ENCODE assay signal across 9 mouse cellular contexts in genomic region chr3:152757464-152758393, GRCm38 (mm10). TPM values are rescaled to one million over a fixed set of nuclear protein-coding genes. Genes with fewer than 3 reads are reported as not detected.
DNase-seq lines count a peak whose midpoint lies in the region; ATAC-seq and TF ChIP-seq lines count a peak whose summit lies in the region.
"Had no signal": no experiment of that assay in that cellular context is flagged by ENCODE, and none has a peak within 500 bp of the region (broad histone marks: within the 10 kb centered on the region; RNA-seq: fewer than 3 reads in every experiment).

No protein-coding gene starts in this region.

- peak overlapping the region; percentile 88 for H3K27ac ChIP-seq in heart, embryonic 11.5 days (ENCODE audit: low read depth, low read length)
- peak overlapping the region; percentile 2; the same call in 1 of the 2 replicates for H3K27ac ChIP-seq in forebrain, embryonic 14.5 days (ENCODE audit: low read depth, low read length)
- peak overlapping the region; percentile 72 for H3K27ac ChIP-seq in liver, embryonic 11.5 days (ENCODE audit: low read depth, low read length)

- H3K4me3 ChIP-seq in heart, embryonic 11.5 days (ENCODE audit: low read depth, low read length): no peak overlapping the region
- H3K4me3 ChIP-seq in G1E (ENCODE audit: low read depth, low read length): peak overlapping the region; percentile 33; the same call in 1 of the 2 replicates
- no peak overlapping the region for H3K4me3 ChIP-seq in forebrain, embryonic 14.5 days (ENCODE audit: low read depth, low read length)
- H3K4me3 ChIP-seq in liver, embryonic 11.5 days (ENCODE audit: low read depth, low read length): no peak overlapping the region

- peaks cover 24% of the 10 kb centered on the region for H3K4me1 ChIP-seq in heart, embryonic 11.5 days (ENCODE audit: control insufficient read depth, insufficient read depth, low read length)
- peaks cover 83% of the 10 kb centered on the region for H3K4me1 ChIP-seq in G1E (ENCODE audit: insufficient read depth, low read depth, low read length)
- H3K4me1 ChIP-seq in forebrain, embryonic 14.5 days (ENCODE audit: control insufficient read depth, insufficient read depth, low read length): peaks cover 14% of the 10 kb centered on the region
- peaks cover 48% of the 10 kb centered on the region for H3K4me1 ChIP-seq in liver, embryonic 11.5 days (replicated peaks; ENCODE audit: control insufficient read depth, insufficient read depth, low read length)

- intact Hi-C loops in heart, postnatal 36 days (cut with DNase I): no loop called here

- DNase-seq in heart, postnatal 36 days: no peak
- DNase-seq in G1E (ENCODE audit: low spot score): peak; percentile 33
- no peak for DNase-seq in forebrain, embryonic 14.5 days (ENCODE audit: low spot score)
- no peak for DNase-seq in liver, embryonic 11.5 days (ENCODE audit: low spot score)
- no peak for DNase-seq in gastrocnemius, adult 18-20 months (ENCODE audit: low spot score)
- DNase-seq in adrenal gland, postnatal 14 days: no peak
- no peak for DNase-seq in ovary, adult 18-20 months (ENCODE audit: low spot score)
- DNase-seq: B cell, adult 2 months had no signal

- peak overlapping the region; percentile 49; the same call in 1 of the 2 replicates for H3K9ac ChIP-seq in heart, embryonic 11.5 days (ENCODE audit: low read depth, low read length)
- H3K9ac ChIP-seq in forebrain, embryonic 14.5 days (ENCODE audit: low read length): no peak overlapping the region; the same call in 1 of the 2 replicates
- peak overlapping the region; percentile 20 for H3K9ac ChIP-seq in liver, embryonic 11.5 days (ENCODE audit: low read depth, low read length)

- no peak for TF ChIP-seq CTCF in G1E (IDR thresholded peaks at IDR 0.05; ENCODE audit: low read depth, low read length)

- ATAC-seq in heart, embryonic 11.5 days (replicated peaks; ENCODE audit: insufficient number of reproducible peaks, low FRiP score, low TSS enrichment): peak; percentile 95
- peak; percentile 85 for ATAC-seq in G1E (ENCODE audit: extremely low read depth, insufficient number of reproducible peaks, low FRiP score, poor library complexity, severe bottlenecking)
- 0 out of 2 replicates have a peak, but pooled peaks have one; percentile 4 for ATAC-seq in forebrain, embryonic 14.5 days
- ATAC-seq in liver, embryonic 11.5 days (replicated peaks; ENCODE audit: low FRiP score): peak; percentile 97

- peak overlapping the region; percentile 24 for H3K4me2 ChIP-seq in heart, embryonic 11.5 days
- H3K4me2 ChIP-seq in forebrain, embryonic 14.5 days (ENCODE audit: low read length): no peak overlapping the region
- H3K4me2 ChIP-seq in liver, embryonic 11.5 days: peak overlapping the region; percentile 35

- no peaks in the 10 kb centered on the region for H3K36me3 ChIP-seq in heart, embryonic 11.5 days (ENCODE audit: control insufficient read depth, insufficient read depth, low read length)
- peaks cover 41% of the 10 kb centered on the region for H3K36me3 ChIP-seq in G1E (replicated peaks)
- no peaks in the 10 kb centered on the region for H3K36me3 ChIP-seq in forebrain, embryonic 14.5 days (ENCODE audit: control insufficient read depth, insufficient read depth, low read length)
- no peaks in the 10 kb centered on the region for H3K36me3 ChIP-seq in liver, embryonic 11.5 days (ENCODE audit: control insufficient read depth, insufficient read depth, low read length)

- no peaks in the 10 kb centered on the region for H3K27me3 ChIP-seq in heart, embryonic 11.5 days (ENCODE audit: control insufficient read depth, insufficient read depth, low read length)
- no peaks in the 10 kb centered on the region for H3K27me3 ChIP-seq in G1E (ENCODE audit: insufficient read depth, low read length)
- no peaks in the 10 kb centered on the region for H3K27me3 ChIP-seq in forebrain, embryonic 14.5 days (replicated peaks; ENCODE audit: control insufficient read depth, insufficient read depth, low read length)
- H3K27me3 ChIP-seq in liver, embryonic 11.5 days (replicated peaks; ENCODE audit: control insufficient read depth, insufficient read depth, low read length): no peaks in the 10 kb centered on the region

- 45% methylated on average over 12 of the region's 12 CpGs for WGBS in heart, embryonic 11.5 days (ENCODE audit: insufficient replicate concordance)
- 82% methylated on average over 12 of the region's 12 CpGs for WGBS in forebrain, embryonic 14.5 days
- 58% methylated on average over 12 of the region's 12 CpGs for WGBS in liver, embryonic 11.5 days

- no peaks in the 10 kb centered on the region for H3K9me3 ChIP-seq in heart, embryonic 11.5 days (replicated peaks; ENCODE audit: control insufficient read depth, low read length)
- H3K9me3 ChIP-seq in G1E (replicated peaks): no peaks in the 10 kb centered on the region
- no peaks in the 10 kb centered on the region for H3K9me3 ChIP-seq in forebrain, embryonic 14.5 days (replicated peaks; ENCODE audit: control insufficient read depth, low read length)
- no peaks in the 10 kb centered on the region for H3K9me3 ChIP-seq in liver, embryonic 11.5 days (ENCODE audit: control insufficient read depth, low read length)

RNA-seq across cellular contexts. Expression of gene Pigk, which starts 43.8 kb away (rescaled TPM):
- 37.5 and 44.4 TPM in 2 replicates for polyA plus RNA-seq in heart, embryonic 11.5 days (2014; fragmentation: Nextera tagmentation; extraction: Ambion mirVana)
- 10 to 100 TPM; 25.0 to 25.4 TPM for total RNA-seq in heart, postnatal 36 days (2021)
- total RNA-seq in G1E (2014; fragmentation: Nextera tagmentation) (36.3 and 39.2 TPM in 2 replicates), G1E (2017) (27.7 and 34.2 TPM in 2 replicates)
- 3.9 and 4.1 TPM in 2 replicates for polyA plus RNA-seq in G1E (2012)
- 34.0 and 41.4 TPM in 2 replicates for polyA plus RNA-seq in forebrain, embryonic 14.5 days (2014; fragmentation: Nextera tagmentation; extraction: Ambion mirVana)
- polyA plus RNA-seq in liver, embryonic 11.5 days (2014; fragmentation: Nextera tagmentation; extraction: Ambion mirVana): 40.2 and 44.2 TPM in 2 replicates
- total RNA-seq in gastrocnemius, adult 18-20 months (2021): 10 to 100 TPM; 21.0 to 22.4 TPM
- total RNA-seq in adrenal gland, postnatal 14 days (2021): 46.9 and 56.1 TPM in 2 replicates

Comparison
In these comparisons a context has a peak if more than half of its experiments do, and no peak if none do; other contexts are left out.
1. ATAC-seq: peak in every context shown above with its lines; median percentile 97 in liver, embryonic 11.5 days; 95 in heart, embryonic 11.5 days; 85 in G1E; 4 in forebrain, embryonic 14.5 days.
2. H3K27ac ChIP-seq: peak in every context shown above with its lines; median percentile 88 in heart, embryonic 11.5 days; 72 in liver, embryonic 11.5 days; 2 in forebrain, embryonic 14.5 days.